Mouse (Mus musculus): ENCODE measurements around the gene Gm15737.

- TF ChIP-seq POLR2A (IDR thresholded peaks at IDR 0.05; ENCODE audit: low read depth, low read length) (no peak), CTCF (IDR thresholded peaks at IDR 0.05; ENCODE audit: extremely low read depth, insufficient read depth, insufficient read length, insufficient replicate concordance) (no peak)
These were observed 2.7 kb downstream of the Gm15737 start for GRCm38 (mm10) chr6:92871813-92872212.
